15 mouse cellular contexts compared by ENCODE assay signal in genomic region chr7:36066725-36067124, GRCm38 (mm10).
"Had no signal": no experiment of that assay in that cellular context is flagged by ENCODE, and none has a peak within 500 bp of the region (broad histone marks: within the 10 kb centered on the region; RNA-seq: fewer than 3 reads in every experiment).

No protein-coding gene starts in this region.

- H3K27me3 ChIP-seq: neural tube, embryonic 15.5 days; stomach, embryonic 15.5 days had no signal

- H3K36me3 ChIP-seq: neural tube, embryonic 15.5 days; stomach, embryonic 15.5 days had no signal

- H3K4me3 ChIP-seq: neural tube, embryonic 15.5 days; stomach, embryonic 15.5 days had no signal

- H3K27ac ChIP-seq: neural tube, embryonic 15.5 days; stomach, embryonic 15.5 days; stomach, postnatal 0 days had no signal

- H3K4me2 ChIP-seq: neural tube, embryonic 15.5 days; stomach, embryonic 15.5 days had no signal

- DNase-seq: retina, postnatal 1 day; right cerebral cortex, adult 18-20 months; right cerebral cortex, postnatal 14 days; right cerebral cortex, postnatal 25 days; right cerebral cortex, postnatal 4 days; spleen, adult 18-20 months; thymus, adult 18-20 months; thymus, adult 2 months; thymus, postnatal 14 days; thymus, postnatal 25 days; thymus, postnatal 36 days; thymus, postnatal 4 days had no signal

- H3K9me3 ChIP-seq: neural tube, embryonic 15.5 days; stomach, embryonic 15.5 days had no signal

- H3K9ac ChIP-seq: neural tube, embryonic 15.5 days; stomach, embryonic 15.5 days had no signal
